Mouse (Mus musculus): ENCODE data around the gene Brpf1. TPM values are rescaled to one million over a fixed set of nuclear protein-coding genes. Genes with fewer than 3 reads are reported as not detected.
A peak's percentile ranks its signal among the peaks of the same experiment; 100 is the strongest.
"Not testable (repeated sequence)": the region's sequence is repeated elsewhere in the genome, so short reads cannot be mapped to it uniquely, and the experiment has no call there.

Brpf1 gene
- polyA plus RNA-seq, 1 experiment from 2014 or later: 26.4 TPM

GRCm38 (mm10) chr6:113308141-113308540 lies 1.2 kb downstream of the Brpf1 start:
- Histone ChIP-seq H3K36me3 (ENCODE audit: control insufficient read depth, insufficient read depth, low read length) (peaks cover 3% of the 10 kb centered on the region), H3K9ac (ENCODE audit: low read length) (peak overlapping the region; percentile 83), H3K4me3 (ENCODE audit: low read depth, low read length) (peak overlapping the region; percentile 93), H3K27ac (replicated peaks; ENCODE audit: low read depth, low read length) (no peak overlapping the region), H3K4me1 (ENCODE audit: control insufficient read depth, insufficient read depth, low read length) (peaks cover 11% of the 10 kb centered on the region; the same call in 1 of the 2 replicates), H3K27me3 (ENCODE audit: control insufficient read depth, insufficient read depth, low read length) (no peaks in the 10 kb centered on the region), H3K4me2 (ENCODE audit: low read depth, severe bottlenecking) (peak overlapping the region; percentile 82), H3K9me3 (ENCODE audit: control insufficient read depth, low read length) (no peaks in the 10 kb centered on the region)
- WGBS: 32% methylated on average over 5 of the region's 5 CpGs
- ATAC-seq (ENCODE audit: insufficient number of reproducible peaks, low FRiP score, low TSS enrichment, low read depth): no peak
- DNase-seq (ENCODE audit: low spot score): no peak

- Histone ChIP-seq H3K27ac (replicated peaks; ENCODE audit: low read depth, low read length) (no peak overlapping the region), H3K4me1 (ENCODE audit: control insufficient read depth, insufficient read depth, low read length) (no peaks in the 10 kb centered on the region), H3K9ac (ENCODE audit: low read length) (no peak overlapping the region), H3K9me3 (ENCODE audit: control insufficient read depth, low read length) (no peaks in the 10 kb centered on the region), H3K4me2 (ENCODE audit: low read depth, severe bottlenecking) (no peak overlapping the region), H3K4me3 (ENCODE audit: low read depth, low read length) (no peak overlapping the region), H3K36me3 (ENCODE audit: control insufficient read depth, insufficient read depth, low read length) (peaks cover 46% of the 10 kb centered on the region), H3K27me3 (ENCODE audit: control insufficient read depth, insufficient read depth, low read length) (no peaks in the 10 kb centered on the region)
- DNase-seq (ENCODE audit: low spot score) (no peak), ATAC-seq (ENCODE audit: insufficient number of reproducible peaks, low FRiP score, low TSS enrichment, low read depth) (no peak)
- WGBS: 93% methylated on average over 3 of the region's 3 CpGs
These were observed 9.0 kb downstream of the Brpf1 start for GRCm38 (mm10) chr6:113315972-113316371.

GRCm38 (mm10) chr6:113326533-113327315 lies 19.8 kb downstream of the Brpf1 start, which contains the start of gene Ogg1:
Gene Ogg1, plus strand, starts transcription at chr6:113326972.
- Histone ChIP-seq H3K36me3 (ENCODE audit: control insufficient read depth, insufficient read depth, low read length) (peaks cover 21% of the 10 kb centered on the region), H3K4me3 (ENCODE audit: low read depth, low read length) (peak within 1 kb of the TSS; percentile 58)

GRCm38 (mm10) chr6:113329396-113329795 lies 22.5 kb downstream of the Brpf1 start:
- Histone ChIP-seq H3K36me3 (ENCODE audit: control insufficient read depth, insufficient read depth, low read length) (peaks cover 3% of the 10 kb centered on the region; the same call in 1 of the 2 replicates), H3K9ac (ENCODE audit: low read length) (no peak overlapping the region), H3K9me3 (ENCODE audit: control insufficient read depth, low read length) (no peaks in the 10 kb centered on the region), H3K4me2 (ENCODE audit: low read depth, severe bottlenecking) (no peak overlapping the region), H3K4me3 (ENCODE audit: low read depth, low read length) (no peak overlapping the region), H3K4me1 (ENCODE audit: control insufficient read depth, insufficient read depth, low read length) (no peaks in the 10 kb centered on the region), H3K27me3 (ENCODE audit: control insufficient read depth, insufficient read depth, low read length) (no peaks in the 10 kb centered on the region), H3K27ac (replicated peaks; ENCODE audit: low read depth, low read length) (no peak overlapping the region)
- DNase-seq (ENCODE audit: low spot score) (no peak), ATAC-seq (ENCODE audit: insufficient number of reproducible peaks, low FRiP score, low TSS enrichment, low read depth) (no peak)
- 89% methylated on average over 1 of the region's 1 CpGs for WGBS

More at GRCm38 (mm10) chr6:113326533-113327315, 19.8 kb downstream of the Brpf1 start, which contains the start of gene Ogg1:
- ATAC-seq (ENCODE audit: insufficient number of reproducible peaks, low FRiP score, low TSS enrichment, low read depth): peak; percentile 99
- DNase-seq (ENCODE audit: low spot score): peak; percentile 98
- WGBS: under 1% methylated on average over 52 of the region's 52 CpGs
- Histone ChIP-seq H3K27ac (replicated peaks; ENCODE audit: low read depth, low read length) (peak within 1 kb of the TSS; percentile 86), H3K27me3 (ENCODE audit: control insufficient read depth, insufficient read depth, low read length) (no peaks in the 10 kb centered on the region), H3K4me2 (ENCODE audit: low read depth, severe bottlenecking) (peak within 1 kb of the TSS; percentile 88), H3K4me1 (ENCODE audit: control insufficient read depth, insufficient read depth, low read length) (no peaks in the 10 kb centered on the region), H3K9ac (ENCODE audit: low read length) (peak within 1 kb of the TSS; percentile 77), H3K9me3 (ENCODE audit: control insufficient read depth, low read length) (no peaks in the 10 kb centered on the region)

GRCm38 (mm10) chr6:113330547-113330946 lies 23.6 kb downstream of the Brpf1 start:
- no peaks in the 10 kb centered on the region for H3K27me3 ChIP-seq (ENCODE audit: control insufficient read depth, insufficient read depth, low read length)
- ATAC-seq (ENCODE audit: insufficient number of reproducible peaks, low FRiP score, low TSS enrichment, low read depth) (no peak), DNase-seq (ENCODE audit: low spot score) (no peak)
- 47% methylated on average over 2 of the region's 2 CpGs for WGBS
- H3K36me3 ChIP-seq (ENCODE audit: control insufficient read depth, insufficient read depth, low read length): peaks cover 6% of the 10 kb centered on the region; the same call in 1 of the 2 replicates
- H3K9ac ChIP-seq (ENCODE audit: low read length): no peak overlapping the region
- H3K4me1 ChIP-seq (ENCODE audit: control insufficient read depth, insufficient read depth, low read length): no peaks in the 10 kb centered on the region
- no peak overlapping the region for H3K4me2 ChIP-seq (ENCODE audit: low read depth, severe bottlenecking)
- H3K4me3 ChIP-seq (ENCODE audit: low read depth, low read length): no peak overlapping the region
- no peak overlapping the region for H3K27ac ChIP-seq (replicated peaks; ENCODE audit: low read depth, low read length)
- no peaks in the 10 kb centered on the region for H3K9me3 ChIP-seq (ENCODE audit: control insufficient read depth, low read length)

GRCm38 (mm10) chr6:113331721-113332120 lies 24.8 kb downstream of the Brpf1 start:
- ATAC-seq (ENCODE audit: insufficient number of reproducible peaks, low FRiP score, low TSS enrichment, low read depth) (no peak), DNase-seq (ENCODE audit: low spot score) (no peak)
- Histone ChIP-seq H3K9me3 (ENCODE audit: control insufficient read depth, low read length) (no peaks in the 10 kb centered on the region), H3K27me3 (ENCODE audit: control insufficient read depth, insufficient read depth, low read length) (no peaks in the 10 kb centered on the region), H3K36me3 (ENCODE audit: control insufficient read depth, insufficient read depth, low read length) (peaks cover 13% of the 10 kb centered on the region), H3K4me3 (ENCODE audit: low read depth, low read length) (no peak overlapping the region), H3K4me2 (ENCODE audit: low read depth, severe bottlenecking) (no peak overlapping the region), H3K27ac (replicated peaks; ENCODE audit: low read depth, low read length) (no peak overlapping the region), H3K4me1 (ENCODE audit: control insufficient read depth, insufficient read depth, low read length) (no peaks in the 10 kb centered on the region), H3K9ac (ENCODE audit: low read length) (no peak overlapping the region)
- 87% methylated on average over 11 of the region's 11 CpGs for WGBS

- H3K27me3 ChIP-seq (ENCODE audit: control insufficient read depth, insufficient read depth, low read length); DNase-seq (ENCODE audit: low spot score); H3K27ac ChIP-seq (replicated peaks; ENCODE audit: low read depth, low read length); H3K4me2 ChIP-seq (ENCODE audit: low read depth, severe bottlenecking); ATAC-seq (ENCODE audit: insufficient number of reproducible peaks, low FRiP score, low TSS enrichment, low read depth); H3K4me1 ChIP-seq (ENCODE audit: control insufficient read depth, insufficient read depth, low read length); H3K9me3 ChIP-seq (ENCODE audit: control insufficient read depth, low read length); H3K9ac ChIP-seq (ENCODE audit: low read length); H3K4me3 ChIP-seq (ENCODE audit: low read depth, low read length): not testable (repeated sequence)
- 78% methylated on average over 6 of the region's 6 CpGs for WGBS
- H3K36me3 ChIP-seq (ENCODE audit: control insufficient read depth, insufficient read depth, low read length): peaks cover 13% of the 10 kb centered on the region
These were observed 25.8 kb downstream of the Brpf1 start for GRCm38 (mm10) chr6:113332734-113333133.

GRCm38 (mm10) chr6:113333137-113333950 lies 26.4 kb downstream of the Brpf1 start:
- WGBS: 90% methylated on average over 14 of the region's 14 CpGs
- Histone ChIP-seq H3K27me3 (ENCODE audit: control insufficient read depth, insufficient read depth, low read length) (no peaks in the 10 kb centered on the region), H3K4me1 (ENCODE audit: control insufficient read depth, insufficient read depth, low read length) (no peaks in the 10 kb centered on the region), H3K9me3 (ENCODE audit: control insufficient read depth, low read length) (no peaks in the 10 kb centered on the region), H3K4me2 (ENCODE audit: low read depth, severe bottlenecking) (no peak overlapping the region), H3K36me3 (ENCODE audit: control insufficient read depth, insufficient read depth, low read length) (peaks cover 13% of the 10 kb centered on the region), H3K27ac (replicated peaks; ENCODE audit: low read depth, low read length) (no peak overlapping the region), H3K4me3 (ENCODE audit: low read depth, low read length) (no peak overlapping the region), H3K9ac (ENCODE audit: low read length) (no peak overlapping the region)
- no peak for ATAC-seq (ENCODE audit: insufficient number of reproducible peaks, low FRiP score, low TSS enrichment, low read depth)
- DNase-seq (ENCODE audit: low spot score): no peak

All from limb, embryonic 11.5 days (tissue).